Mouse (Mus musculus) embryonic facial prominence, embryonic 11.5 days (tissue): Measurements from ENCODE around the gene Rundc3b. TPM values are rescaled to one million over a fixed set of nuclear protein-coding genes. Genes with fewer than 3 reads are reported as not detected.

Experiments used
- ATAC-seq: fragments of 200-750 bp; cut with Nextera tagmentation; replicated peaks from 2 replicates; pipeline ENCODE4 v1.8.0; 2017; ENCODE audit warnings: low read depth; ENCODE audit not compliant: insufficient number of reproducible peaks, low FRiP score, low TSS enrichment
- DNase-seq: peaks from one replicate; pipeline ENCODE4 v3.0.0-alpha.2; 2015; ENCODE audit warnings: low spot score
- H3K27ac ChIP-seq: fragments of 300-500 bp; sonication (generic); replicated peaks from 2 replicates; pipeline ENCODE4 v1.5.1; 2014; ENCODE audit warnings: mild to moderate bottlenecking, low read depth, low read length, control low read depth
- H3K27me3 ChIP-seq: fragments of 300-500 bp; sonication (generic); 2 replicates; pipeline ENCODE4 v1.6.1; 2014; ENCODE audit warnings: mild to moderate bottlenecking, low read length, moderate library complexity, mixed read lengths; ENCODE audit not compliant: control insufficient read depth, insufficient read depth
- H3K36me3 ChIP-seq: fragments of 300-500 bp; sonication (generic); replicated peaks from 2 replicates; pipeline ENCODE4 v1.6.1; 2014; ENCODE audit warnings: low read depth, mild to moderate bottlenecking, low read length, moderate library complexity, mixed read lengths; ENCODE audit not compliant: control insufficient read depth, insufficient read depth
- H3K4me1 ChIP-seq: fragments of 300-500 bp; sonication (generic); 2 replicates; pipeline ENCODE4 v1.6.1; 2014; ENCODE audit warnings: low read length, mixed read lengths; ENCODE audit not compliant: control insufficient read depth, insufficient read depth
- H3K4me2 ChIP-seq: fragments of 300-500 bp; sonication (generic); 2 replicates; pipeline ENCODE4 v1.6.1; 2014; ENCODE audit warnings: low read depth, mild to moderate bottlenecking, control low read depth, low read length, moderate library complexity
- H3K4me3 ChIP-seq: fragments of 300-500 bp; sonication (generic); 2 replicates; pipeline ENCODE4 v1.5.1; 2014; ENCODE audit warnings: low read depth, low read length, control low read depth
- H3K9ac ChIP-seq: fragments of 300-500 bp; sonication (generic); replicated peaks from 2 replicates; pipeline ENCODE4 v1.6.1; 2014; ENCODE audit warnings: mild to moderate bottlenecking, control low read depth, low read length
- H3K9me3 ChIP-seq: fragments of 300-500 bp; sonication (generic); replicated peaks from 2 replicates; pipeline ENCODE4 v1.6.1; 2016; ENCODE audit warnings: mild to moderate bottlenecking, low read length, inconsistent platforms, mixed read lengths; ENCODE audit not compliant: control insufficient read depth
- WGBS: fragments of 180-500 bp; shearing (Covaris S2); extraction: QIAGEN DNeasy Blood & Tissue Kit; methylation state at CpG from one replicate; pipeline ENCODE4 v1.1.7; 2014; 5-methylcytosine and 5-hydroxymethylcytosine counted together
- polyA plus RNA-seq: library from polyadenylated mRNA; unstranded; fragments of >200 nt; fragmentation: Nextera tagmentation; extraction: Ambion mirVana; gene quantifications from 2 replicates; pipeline ENCODE4 v1.2.1, GENCODE M21; 2014

Rundc3b gene
- polyA plus RNA-seq, 1 experiment from 2014 or later, result 7.3 TPM

- WGBS, result 61% methylated on average over 3 of the region's 3 CpGs
- H3K4me2 ChIP-seq, result no peak overlapping the region
- H3K4me1 ChIP-seq, result no peaks in the 10 kb centered on the region
- no peak for DNase-seq
- H3K36me3 ChIP-seq, result no peaks in the 10 kb centered on the region
- no peak overlapping the region for H3K4me3 ChIP-seq
- no peaks in the 10 kb centered on the region for H3K27me3 ChIP-seq
- H3K9ac ChIP-seq, result no peak overlapping the region
- no peak for ATAC-seq
- H3K27ac ChIP-seq, result no peak overlapping the region
- H3K9me3 ChIP-seq, result no peaks in the 10 kb centered on the region
Measured at GRCm38 (mm10) chr5:8542631-8543207, 80.0 kb downstream of the Rundc3b start.

- Histone ChIP-seq H3K27me3 (no peaks in the 10 kb centered on the region), H3K4me3 (no peak overlapping the region), H3K36me3 (no peaks in the 10 kb centered on the region), H3K4me1 (no peaks in the 10 kb centered on the region), H3K4me2 (no peak overlapping the region), H3K9ac (no peak overlapping the region), H3K27ac (no peak overlapping the region), H3K9me3 (no peaks in the 10 kb centered on the region)
- DNase-seq (no peak), ATAC-seq (no peak; the same call in 1 of the 2 replicates)
- 66% methylated on average over 7 of the region's 7 CpGs for WGBS
Measured at GRCm38 (mm10) chr5:8541120-8542117, 81.3 kb downstream of the Rundc3b start.

- Histone ChIP-seq H3K27me3 (no peaks in the 10 kb centered on the region), H3K27ac (no peak overlapping the region), H3K4me1 (no peaks in the 10 kb centered on the region), H3K9ac (no peak overlapping the region), H3K36me3 (no peaks in the 10 kb centered on the region), H3K4me3 (no peak overlapping the region), H3K4me2 (no peak overlapping the region), H3K9me3 (no peaks in the 10 kb centered on the region)
- ATAC-seq (no peak), DNase-seq (no peak)
- WGBS, result 43% methylated on average over 3 of the region's 3 CpGs
Measured at GRCm38 (mm10) chr5:8519006-8519405, 103.7 kb downstream of the Rundc3b start.

- no peaks in the 10 kb centered on the region for H3K27me3 ChIP-seq
- no peak for DNase-seq
- no peaks in the 10 kb centered on the region for H3K9me3 ChIP-seq
- ATAC-seq, result no peak
- 74% methylated on average over 4 of the region's 4 CpGs for whole genome bisulfite sequencing
- no peaks in the 10 kb centered on the region for H3K36me3 ChIP-seq
- no peak overlapping the region for H3K4me3 ChIP-seq
- H3K27ac ChIP-seq, result no peak overlapping the region
- no peak overlapping the region for H3K9ac ChIP-seq
- no peaks in the 10 kb centered on the region for H3K4me1 ChIP-seq
- no peak overlapping the region for H3K4me2 ChIP-seq
Measured at GRCm38 (mm10) chr5:8491778-8492177, 131.0 kb downstream of the Rundc3b start.

GRCm38 (mm10) chr5:8489471-8490110 lies 133.2 kb downstream of the Rundc3b start:
- no peak overlapping the region for H3K9ac ChIP-seq
- no peak overlapping the region for H3K27ac ChIP-seq
- no peaks in the 10 kb centered on the region for H3K36me3 ChIP-seq
- no peaks in the 10 kb centered on the region for H3K9me3 ChIP-seq
- H3K4me1 ChIP-seq, result no peaks in the 10 kb centered on the region
- WGBS, result 51% methylated on average over 6 of the region's 6 CpGs
- H3K4me2 ChIP-seq, result no peak overlapping the region
- no peak overlapping the region for H3K4me3 ChIP-seq
- H3K27me3 ChIP-seq, result no peaks in the 10 kb centered on the region
- DNase-seq, result peak; percentile 55
- no peak; the same call in 1 of the 2 replicates for ATAC-seq

- Histone ChIP-seq H3K4me1 (no peaks in the 10 kb centered on the region), H3K9ac (no peak overlapping the region), H3K27ac (no peak overlapping the region), H3K4me2 (no peak overlapping the region), H3K36me3 (no peaks in the 10 kb centered on the region), H3K4me3 (no peak overlapping the region), H3K9me3 (no peaks in the 10 kb centered on the region), H3K27me3 (no peaks in the 10 kb centered on the region)
- DNase-seq, result peak; percentile 2
- no peak for ATAC-seq
- WGBS, result 76% methylated on average over 2 of the region's 2 CpGs
Measured at GRCm38 (mm10) chr5:8488701-8489297, 134.0 kb downstream of the Rundc3b start.

GRCm38 (mm10) chr5:8487989-8488700 lies 134.6 kb downstream of the Rundc3b start:
- Histone ChIP-seq H3K27me3 (no peaks in the 10 kb centered on the region), H3K4me2 (no peak overlapping the region), H3K4me3 (no peak overlapping the region), H3K36me3 (no peaks in the 10 kb centered on the region), H3K4me1 (no peaks in the 10 kb centered on the region), H3K9me3 (no peaks in the 10 kb centered on the region), H3K9ac (no peak overlapping the region), H3K27ac (no peak overlapping the region)
- 61% methylated on average over 4 of the region's 4 CpGs for WGBS
- no peak for DNase-seq
- peak; percentile 76 for ATAC-seq
